ENCODE assay signal across 8 mouse cellular contexts in the genomic region with DNA sequence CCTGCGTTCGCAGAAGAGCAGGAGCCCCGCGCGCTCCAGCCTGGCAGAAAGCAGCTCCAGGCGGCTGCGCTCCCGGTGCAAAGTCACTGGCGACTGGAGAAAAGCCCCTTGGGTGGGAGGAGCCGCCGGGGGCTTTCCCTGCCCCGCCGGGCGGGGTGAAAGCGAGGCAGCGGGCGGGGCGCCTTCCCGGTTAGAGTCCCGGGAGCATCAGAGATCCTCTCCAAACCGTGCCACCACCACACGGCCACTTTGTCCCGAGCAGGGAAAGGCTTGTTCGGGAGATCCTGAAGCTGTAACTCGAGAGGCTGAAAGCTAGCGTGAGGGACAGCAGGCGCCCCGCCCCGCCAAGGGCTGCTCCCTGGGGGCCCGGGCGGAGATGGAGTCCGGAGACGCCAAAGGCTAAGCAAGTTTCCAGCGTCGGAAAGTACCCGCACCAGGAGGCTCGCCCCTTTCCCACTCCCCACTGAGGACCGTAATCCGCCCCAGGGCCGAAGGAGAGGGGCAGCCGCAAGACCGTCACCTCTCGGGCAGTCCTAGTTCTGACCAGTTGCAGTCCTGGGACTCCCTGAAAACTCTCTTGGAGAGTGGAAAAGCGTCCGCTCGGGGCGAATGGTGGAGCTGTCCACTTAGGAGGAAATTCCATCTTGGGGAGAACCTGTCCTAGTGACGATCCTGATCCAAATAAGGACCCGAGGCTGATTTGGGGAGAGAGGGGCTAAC. TPM values are rescaled to one million over a fixed set of nuclear protein-coding genes. Genes with fewer than 3 reads are reported as not detected.
DNase-seq lines count a peak whose midpoint lies in the region; ATAC-seq and TF ChIP-seq lines count a peak whose summit lies in the region.

A gene (minus strand): TSS at position 246 of the 720 bp plus-strand sequence.

- H3K9ac ChIP-seq in forebrain, embryonic 14.5 days (ENCODE audit: low read length) = peak within 1 kb of the TSS; percentile 49
- H3K9ac ChIP-seq in lung, postnatal 0 days (replicated peaks; ENCODE audit: low read depth) = peak within 1 kb of the TSS; percentile 68

- TF ChIP-seq EP300 in lung, postnatal 0 days (IDR thresholded peaks at IDR 0.05) = no peak

- H3K9me3 ChIP-seq in forebrain, embryonic 14.5 days (replicated peaks; ENCODE audit: control insufficient read depth, low read length) = no peaks in the 10 kb centered on the region
- no peaks in the 10 kb centered on the region for H3K9me3 ChIP-seq in lung, postnatal 0 days (ENCODE audit: low read length)

- no peaks in the 10 kb centered on the region for H3K36me3 ChIP-seq in forebrain, embryonic 14.5 days (ENCODE audit: control insufficient read depth, insufficient read depth, low read length)
- no peaks in the 10 kb centered on the region for H3K36me3 ChIP-seq in lung, postnatal 0 days (ENCODE audit: insufficient read depth, low read length)

- ATAC-seq in forebrain, embryonic 14.5 days = peak; percentile 59
- peak; percentile 73 for ATAC-seq in lung, postnatal 0 days

- H3K4me1 ChIP-seq in forebrain, embryonic 14.5 days (ENCODE audit: control insufficient read depth, insufficient read depth, low read length) = 0 out of 2 replicates have a peak, but pooled peaks cover 9% of the 10 kb centered on the region
- 0 out of 2 replicates have a peak, but pooled peaks cover 10% of the 10 kb centered on the region for H3K4me1 ChIP-seq in lung, postnatal 0 days (ENCODE audit: insufficient read depth, low read depth, low read length)

- H3K27me3 ChIP-seq in forebrain, embryonic 14.5 days (replicated peaks; ENCODE audit: control insufficient read depth, insufficient read depth, low read length) = peaks cover 41% of the 10 kb centered on the region
- H3K27me3 ChIP-seq in lung, postnatal 0 days (replicated peaks; ENCODE audit: insufficient read depth, low read length) = peaks cover 19% of the 10 kb centered on the region; the same call in 1 of the 2 replicates

- TF ChIP-seq CTCF in lung, postnatal 0 days (IDR thresholded peaks at IDR 0.05) = no peak

- under 1% methylated on average over 47 of the region's 49 CpGs for WGBS in forebrain, embryonic 14.5 days
- whole genome bisulfite sequencing in lung, postnatal 0 days = under 1% methylated on average over 42 of the region's 49 CpGs

- no peak within 1 kb of the TSS for H3K27ac ChIP-seq in forebrain, embryonic 14.5 days (ENCODE audit: low read depth, low read length)
- peak within 1 kb of the TSS; percentile 72 for H3K27ac ChIP-seq in lung, postnatal 0 days (ENCODE audit: low read length)

- H3K4me2 ChIP-seq in forebrain, embryonic 14.5 days (ENCODE audit: low read length) = peak within 1 kb of the TSS; percentile 100
- H3K4me2 ChIP-seq in lung, postnatal 0 days (replicated peaks; ENCODE audit: low read depth, low read length) = peak within 1 kb of the TSS; percentile 88

- peak within 1 kb of the TSS; percentile 59 for H3K4me3 ChIP-seq in forebrain, embryonic 14.5 days (ENCODE audit: low read depth, low read length)
- peak within 1 kb of the TSS; percentile 67 for H3K4me3 ChIP-seq in lung, postnatal 0 days (ENCODE audit: low read depth, low read length)

- peak; percentile 83 for DNase-seq in A20 (ENCODE audit: low read depth, low spot score)
- DNase-seq in Muller cell, postnatal 12 days (ENCODE audit: inconsistent ontology term) = peak; percentile 59
- peak; percentile 56 for DNase-seq in forebrain, embryonic 14.5 days (ENCODE audit: low spot score)
- peak; percentile 77 for DNase-seq in heart, postnatal 4 days
- DNase-seq in layer of hippocampus, adult 9-11 months = peak; percentile 46
- DNase-seq in lung, postnatal 0 days (ENCODE audit: low spot score) = peak; percentile 63
- peak; percentile 79 for DNase-seq in retina, postnatal 7 days (ENCODE audit: low read depth, low spot score)
- DNase-seq in cerebellum, adult 18-20 months = no peak

RNA-seq across cellular contexts. Expression of the gene that starts here (rescaled TPM):
- 0.52 and 0.70 TPM in 2 replicates for polyA plus RNA-seq in forebrain, embryonic 14.5 days (2014; fragmentation: Nextera tagmentation; extraction: Ambion mirVana)
- 10 to 100 TPM; 12.8 to 13.4 TPM for total RNA-seq in heart, postnatal 4 days (2021)
- 18.7 and 19.8 TPM in 2 replicates for polyA plus RNA-seq in lung, postnatal 0 days (2015; fragmentation: Nextera tagmentation; extraction: Ambion mirVana)

Comparison
In these comparisons a context has a peak if more than half of its experiments do, and no peak if none do; other contexts are left out.
1. RNA of the gene that starts here (polyA plus RNA-seq): 18.7 to 19.8 TPM in lung, postnatal 0 days; 0.52 to 0.70 TPM in forebrain, embryonic 14.5 days; every median in the first group is over 10 times any median in the second.
2. Peak in DNase-seq, ATAC-seq, H3K4me3 ChIP-seq, H3K9ac ChIP-seq and H3K4me2 ChIP-seq in forebrain, embryonic 14.5 days; RNA of the gene not detected or under 1 TPM.
3. DNase-seq: peak in A20 (single experiment), Muller cell, postnatal 12 days (single experiment), heart, postnatal 4 days (single experiment), layer of hippocampus, adult 9-11 months (single experiment), lung, postnatal 0 days (single experiment) and retina, postnatal 7 days (single experiment); none in cerebellum, adult 18-20 months (0 of 2).